Mouse (Mus musculus) kidney, embryonic 15.5 days (tissue): ENCODE results near the gene Tac4. TPM values are rescaled to one million over a fixed set of nuclear protein-coding genes. Genes with fewer than 3 reads are reported as not detected.

Experiments used
- polyA plus RNA-seq: library from polyadenylated mRNA; unstranded; fragments of >200 nt; fragmentation: Nextera tagmentation; extraction: Ambion mirVana; gene quantifications from 2 replicates; pipeline ENCODE4 v1.2.1, GENCODE M21; 2015

Tac4 gene
- polyA plus RNA-seq, 1 experiment from 2014 or later, result 0.17 TPM

Other genes starting within 250 kb of the Tac4 start
- 49.4 and 56.2 TPM in 2 replicates for gene Pdk2, start 220.2 kb upstream of the Tac4 start, polyA plus RNA-seq
- 21.0 and 22.9 TPM in 2 replicates for gene Itga3, start 184.7 kb upstream of the Tac4 start, polyA plus RNA-seq
- 0.78 and 2.5 TPM in 2 replicates for gene Dlx3, start 141.4 kb upstream of the Tac4 start, polyA plus RNA-seq
- not detected in 2 replicates for gene Dlx4, start 115.3 kb upstream of the Tac4 start, polyA plus RNA-seq
- 78.7 and 83.4 TPM in 2 replicates for gene Kat7, start 48.7 kb downstream of the Tac4 start, polyA plus RNA-seq
- 10.5 TPM in 2 replicates for gene Fam117a, start 75.5 kb downstream of the Tac4 start, polyA plus RNA-seq
- gene Slc35b1, start 123.2 kb downstream of the Tac4 start, polyA plus RNA-seq, result 92.8 and 98.2 TPM in 2 replicates
- 139 TPM in 2 replicates for gene Spop, start 152.6 kb downstream of the Tac4 start, polyA plus RNA-seq